Mouse (Mus musculus): Measurements from ENCODE around the gene Olfr611. TPM values are rescaled to one million over a fixed set of nuclear protein-coding genes. Genes with fewer than 3 reads are reported as not detected.

The Olfr611 gene
- total and polyA plus RNA-seq, 3 experiments, result not detected

- TF ChIP-seq BHLHE40 (IDR thresholded peaks at IDR 0.05; ENCODE audit: low read depth, low read length) (no peak), UBTF (IDR thresholded peaks at IDR 0.05; ENCODE audit: low read depth, low read length) (no peak), RCOR1 (conservative IDR thresholded peaks at IDR 0.05; ENCODE audit: low read depth, low read length) (no peak), HCFC1 (IDR thresholded peaks at IDR 0.05; ENCODE audit: low read depth, low read length) (no peak), ELF1 (IDR thresholded peaks at IDR 0.05; ENCODE audit: low read depth, low read length) (no peak), IRF4 (IDR thresholded peaks at IDR 0.05; ENCODE audit: low read depth, low read length) (no peak), MAX (IDR thresholded peaks at IDR 0.05; ENCODE audit: low read length) (no peak), NELFE (IDR thresholded peaks at IDR 0.05; ENCODE audit: low read depth, low read length) (no peak), USF2 (conservative IDR thresholded peaks at IDR 0.05; ENCODE audit: low read depth, low read length) (no peak), CHD1 (IDR thresholded peaks at IDR 0.05; ENCODE audit: low read depth, low read length) (no peak), CHD2 (IDR thresholded peaks at IDR 0.05; ENCODE audit: low read length) (no peak), ZC3H11A (IDR thresholded peaks at IDR 0.05; ENCODE audit: low read depth, low read length) (no peak), NRF1 (IDR thresholded peaks at IDR 0.05; ENCODE audit: low read depth, low read length) (no peak), POLR2A (IDR thresholded peaks at IDR 0.05; ENCODE audit: low read depth, low read length) (no peak)
- Histone ChIP-seq H3K4me3 (replicated peaks in 1 of 3; ENCODE audit: low read depth in 2 of 3, low read length in 2 of 3, poor library complexity in 1 of 3) (no peak within 1 kb of the TSS), H3K9ac (ENCODE audit: insufficient read depth, low read depth) (no peak within 1 kb of the TSS), H3K27me3 (replicated peaks) (no peaks in the 10 kb centered on the region), H3K4me2 (ENCODE audit: insufficient read depth, low read depth, poor library complexity, severe bottlenecking) (no peak within 1 kb of the TSS), H3K4me1 (ENCODE audit: control insufficient read depth in 1 of 2, insufficient read depth in 2 of 2) (no peaks in the 10 kb centered on the region), H3K9me3 (replicated peaks; ENCODE audit: low read length) (no peaks in the 10 kb centered on the region), H3K36me3 (replicated peaks in 1 of 2; ENCODE audit: control insufficient read depth in 1 of 2, insufficient read depth in 1 of 2, low read length in 1 of 2) (no peaks in the 10 kb centered on the region), H3K27ac (ENCODE audit: insufficient read depth, low read depth) (no peak within 1 kb of the TSS), H3K79me2 (replicated peaks; ENCODE audit: control insufficient read depth, extremely low read depth, insufficient read depth, poor library complexity, severe bottlenecking) (no peaks in the 10 kb centered on the region)
- dilution Hi-C loops (cut with MboI; ENCODE audit: extremely low pct_ligation_motif_present, extremely low pct_unique_long_range_greater_than_20kb, low sequenced_read_pairs), result no loop called here
- in situ Hi-C loops (cut with MboI; ENCODE audit: low pct_ligation_motif_present, low pct_unique_long_range_greater_than_20kb, low sequenced_read_pairs), result no loop called here
- no peak for DNase-seq (ENCODE audit: extremely low read depth)
Measured at GRCm38 (mm10) chr7:103469577-103469976, 51.1 kb downstream of the Olfr611 start, which contains the start of gene Olfr608. Gene Olfr608 (plus strand): TSS chr7:103469877.

Other genes starting within 250 kb of the Olfr611 start
Only the 20 nearest of the 30 such genes appear.
- not detected in 2 replicates for gene Olfr601, start 158.2 kb downstream of the Olfr611 start, total RNA-seq (2012; rRNA removed)
- not detected in 2 replicates for gene Olfr601, start 158.2 kb downstream of the Olfr611 start, total RNA-seq (2014; rRNA removed)
- gene Olfr601, start 158.2 kb downstream of the Olfr611 start, polyA plus RNA-seq (2012; ENCODE audit: insufficient read length, low read depth), result not detected in 2 replicates
- not detected in 2 replicates for gene Olfr603, start 134.7 kb downstream of the Olfr611 start, total RNA-seq (2012; rRNA removed)
- gene Olfr603, start 134.7 kb downstream of the Olfr611 start, total RNA-seq (2014; rRNA removed), result not detected in 2 replicates
- gene Olfr603, start 134.7 kb downstream of the Olfr611 start, polyA plus RNA-seq (2012; ENCODE audit: insufficient read length, low read depth), result not detected in 2 replicates
- not detected in 2 replicates for gene Usp17lc, start 105.8 kb downstream of the Olfr611 start, total RNA-seq (2012; rRNA removed)
- gene Usp17lc, start 105.8 kb downstream of the Olfr611 start, total RNA-seq (2014; rRNA removed), result not detected in 2 replicates
- gene Usp17lc, start 105.8 kb downstream of the Olfr611 start, polyA plus RNA-seq (2012; ENCODE audit: insufficient read length, low read depth), result not detected in 2 replicates
- gene Olfr605, start 75.4 kb downstream of the Olfr611 start, total RNA-seq (2012; rRNA removed), result not detected in 2 replicates
- not detected in 2 replicates for gene Olfr605, start 75.4 kb downstream of the Olfr611 start, total RNA-seq (2014; rRNA removed)
- gene Olfr605, start 75.4 kb downstream of the Olfr611 start, polyA plus RNA-seq (2012; ENCODE audit: insufficient read length, low read depth), result not detected in 2 replicates
- gene Olfr606, start 71.8 kb downstream of the Olfr611 start, total RNA-seq (2012; rRNA removed), result not detected in 2 replicates
- gene Olfr606, start 71.8 kb downstream of the Olfr611 start, total RNA-seq (2014; rRNA removed), result not detected in 2 replicates
- gene Olfr606, start 71.8 kb downstream of the Olfr611 start, polyA plus RNA-seq (2012; ENCODE audit: insufficient read length, low read depth), result not detected in 2 replicates
- gene Olfr607, start 56.7 kb downstream of the Olfr611 start, total RNA-seq (2012; rRNA removed), result not detected in 2 replicates
- gene Olfr607, start 56.7 kb downstream of the Olfr611 start, total RNA-seq (2014; rRNA removed), result not detected in 2 replicates
- not detected in 2 replicates for gene Olfr607, start 56.7 kb downstream of the Olfr611 start, polyA plus RNA-seq (2012; ENCODE audit: insufficient read length, low read depth)
- not detected in 2 replicates for gene Olfr608, start 51.0 kb downstream of the Olfr611 start, total RNA-seq (2012; rRNA removed)
- not detected in 2 replicates for gene Olfr608, start 51.0 kb downstream of the Olfr611 start, total RNA-seq (2014; rRNA removed)
- not detected in 2 replicates for gene Olfr608, start 51.0 kb downstream of the Olfr611 start, polyA plus RNA-seq (2012; ENCODE audit: insufficient read length, low read depth)
- gene Olfr609, start 22.8 kb downstream of the Olfr611 start, total RNA-seq (2012; rRNA removed), result not detected in 2 replicates
- gene Olfr609, start 22.8 kb downstream of the Olfr611 start, total RNA-seq (2014; rRNA removed), result not detected in 2 replicates
- not detected in 2 replicates for gene Olfr609, start 22.8 kb downstream of the Olfr611 start, polyA plus RNA-seq (2012; ENCODE audit: insufficient read length, low read depth)
- not detected in 2 replicates for gene Olfr610, start 8.7 kb downstream of the Olfr611 start, total RNA-seq (2012; rRNA removed)
- not detected in 2 replicates for gene Olfr610, start 8.7 kb downstream of the Olfr611 start, total RNA-seq (2014; rRNA removed)
- not detected in 2 replicates for gene Olfr610, start 8.7 kb downstream of the Olfr611 start, polyA plus RNA-seq (2012; ENCODE audit: insufficient read length, low read depth)
- not detected in 2 replicates for gene Olfr612, start 21.9 kb upstream of the Olfr611 start, total RNA-seq (2012; rRNA removed)
- not detected in 2 replicates for gene Olfr612, start 21.9 kb upstream of the Olfr611 start, total RNA-seq (2014; rRNA removed)
- not detected in 2 replicates for gene Olfr612, start 21.9 kb upstream of the Olfr611 start, polyA plus RNA-seq (2012; ENCODE audit: insufficient read length, low read depth)
- not detected in 2 replicates for gene Olfr613, start 27.2 kb upstream of the Olfr611 start, total RNA-seq (2012; rRNA removed)
- not detected in 2 replicates for gene Olfr613, start 27.2 kb upstream of the Olfr611 start, total RNA-seq (2014; rRNA removed)
- gene Olfr613, start 27.2 kb upstream of the Olfr611 start, polyA plus RNA-seq (2012; ENCODE audit: insufficient read length, low read depth), result not detected in 2 replicates
- gene Olfr615, start 35.2 kb upstream of the Olfr611 start, total RNA-seq (2012; rRNA removed), result not detected in 2 replicates
- not detected in 2 replicates for gene Olfr615, start 35.2 kb upstream of the Olfr611 start, total RNA-seq (2014; rRNA removed)
- gene Olfr615, start 35.2 kb upstream of the Olfr611 start, polyA plus RNA-seq (2012; ENCODE audit: insufficient read length, low read depth), result not detected in 2 replicates
- gene Olfr616, start 48.3 kb upstream of the Olfr611 start, total RNA-seq (2012; rRNA removed), result not detected in 2 replicates
- not detected in 2 replicates for gene Olfr616, start 48.3 kb upstream of the Olfr611 start, total RNA-seq (2014; rRNA removed)
- gene Olfr616, start 48.3 kb upstream of the Olfr611 start, polyA plus RNA-seq (2012; ENCODE audit: insufficient read length, low read depth), result not detected in 2 replicates
- gene Olfr617, start 52.2 kb upstream of the Olfr611 start, total RNA-seq (2012; rRNA removed), result not detected in 2 replicates
- gene Olfr617, start 52.2 kb upstream of the Olfr611 start, total RNA-seq (2014; rRNA removed), result not detected in 2 replicates
- not detected in 2 replicates for gene Olfr617, start 52.2 kb upstream of the Olfr611 start, polyA plus RNA-seq (2012; ENCODE audit: insufficient read length, low read depth)
- not detected in 2 replicates for gene Olfr618, start 69.3 kb upstream of the Olfr611 start, total RNA-seq (2012; rRNA removed)
- gene Olfr618, start 69.3 kb upstream of the Olfr611 start, total RNA-seq (2014; rRNA removed), result not detected in 2 replicates
- not detected in 2 replicates for gene Olfr618, start 69.3 kb upstream of the Olfr611 start, polyA plus RNA-seq (2012; ENCODE audit: insufficient read length, low read depth)
- gene Olfr619, start 79.7 kb upstream of the Olfr611 start, total RNA-seq (2012; rRNA removed), result not detected in 2 replicates
- gene Olfr619, start 79.7 kb upstream of the Olfr611 start, total RNA-seq (2014; rRNA removed), result not detected in 2 replicates
- gene Olfr619, start 79.7 kb upstream of the Olfr611 start, polyA plus RNA-seq (2012; ENCODE audit: insufficient read length, low read depth), result not detected in 2 replicates
- not detected in 2 replicates for gene Olfr620, start 91.7 kb upstream of the Olfr611 start, total RNA-seq (2012; rRNA removed)
- not detected in 2 replicates for gene Olfr620, start 91.7 kb upstream of the Olfr611 start, total RNA-seq (2014; rRNA removed)
- gene Olfr620, start 91.7 kb upstream of the Olfr611 start, polyA plus RNA-seq (2012; ENCODE audit: insufficient read length, low read depth), result not detected in 2 replicates
- gene Olfr622, start 121.9 kb upstream of the Olfr611 start, total RNA-seq (2012; rRNA removed), result not detected in 2 replicates
- not detected in 2 replicates for gene Olfr622, start 121.9 kb upstream of the Olfr611 start, total RNA-seq (2014; rRNA removed)
- not detected in 2 replicates for gene Olfr622, start 121.9 kb upstream of the Olfr611 start, polyA plus RNA-seq (2012; ENCODE audit: insufficient read length, low read depth)
- not detected in 2 replicates for gene Olfr623, start 142.9 kb upstream of the Olfr611 start, total RNA-seq (2012; rRNA removed)
- not detected in 2 replicates for gene Olfr623, start 142.9 kb upstream of the Olfr611 start, total RNA-seq (2014; rRNA removed)
- not detected in 2 replicates for gene Olfr623, start 142.9 kb upstream of the Olfr611 start, polyA plus RNA-seq (2012; ENCODE audit: insufficient read length, low read depth)
- not detected in 2 replicates for gene Olfr624, start 150.3 kb upstream of the Olfr611 start, total RNA-seq (2012; rRNA removed)
- not detected in 2 replicates for gene Olfr624, start 150.3 kb upstream of the Olfr611 start, total RNA-seq (2014; rRNA removed)
- not detected in 2 replicates for gene Olfr624, start 150.3 kb upstream of the Olfr611 start, polyA plus RNA-seq (2012; ENCODE audit: insufficient read length, low read depth)